Mouse (Mus musculus) urinary bladder, postnatal 14 days (tissue): Measurements from ENCODE around the gene Xpo6.

Experiments used
- DNase-seq: peaks from one replicate; pipeline ENCODE4 v3.0.0; 2021; ENCODE audit warnings: low spot score

Gene Xpo6

DNA sequence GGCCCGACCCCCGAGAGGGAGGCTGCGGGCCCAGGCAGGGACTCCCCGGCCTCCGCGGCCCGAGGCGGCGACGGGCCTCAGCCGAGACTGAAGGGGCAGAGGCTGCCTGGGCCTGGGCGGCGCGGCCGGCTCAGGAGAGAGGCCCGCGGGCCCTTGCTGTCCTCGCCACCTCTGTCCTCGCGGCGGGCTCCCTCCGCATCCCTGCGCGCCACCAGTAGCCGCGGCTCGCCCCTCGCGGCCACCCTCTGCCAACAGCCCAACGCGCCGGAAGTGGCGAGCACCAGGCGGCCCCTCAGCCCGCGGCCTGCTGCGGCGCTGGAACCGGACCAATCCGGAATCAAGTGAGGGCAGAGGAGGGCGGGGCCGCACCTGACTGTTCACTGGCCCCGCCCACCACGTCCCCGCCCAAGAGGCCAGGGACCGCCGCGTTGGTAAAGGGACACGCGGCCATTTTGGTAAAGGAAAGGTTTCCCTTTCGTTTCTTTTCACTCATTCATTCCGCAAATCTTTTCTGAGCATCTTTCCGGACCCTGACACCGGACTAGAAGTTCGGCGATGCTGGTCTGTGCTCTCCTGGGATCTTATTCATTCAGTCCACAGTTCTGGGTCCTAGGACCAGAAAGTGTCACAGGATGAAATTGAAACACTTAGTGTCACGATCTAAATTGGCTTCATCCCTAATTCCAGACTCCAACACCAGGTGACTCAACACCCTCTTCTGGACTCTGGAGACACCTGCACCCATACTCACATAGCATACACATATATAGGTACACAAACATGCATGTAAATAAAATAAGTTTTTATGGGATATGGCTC is at the start of gene Xpo6:
Gene Xpo6, minus strand, starts transcription at position 324 of the 819 bp plus-strand sequence.
- peak; percentile 97 for DNase-seq

GRCm38 (mm10) chr7:126249986-126250385 is 49.7 kb upstream of the Xpo6 start:
- no peak for DNase-seq

DNA sequence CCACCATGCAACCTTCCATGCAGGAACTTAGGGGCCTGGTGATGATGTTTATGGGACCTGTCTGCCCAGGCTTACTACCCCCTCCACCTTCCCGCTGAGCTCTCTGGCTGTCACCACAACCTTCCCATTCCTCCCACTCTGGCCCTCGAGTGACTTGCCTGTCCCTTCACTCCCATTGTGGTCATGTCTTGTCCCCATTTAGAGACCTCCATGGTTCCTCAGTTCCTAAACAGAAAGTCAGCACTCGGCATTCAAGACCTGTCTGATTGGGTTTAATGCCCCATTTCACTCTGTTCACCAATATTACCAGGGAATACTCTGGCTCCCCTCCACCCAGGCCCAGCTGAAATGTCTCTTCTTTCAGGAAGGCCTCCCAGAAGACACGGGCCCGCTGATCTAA is 48.8 kb upstream of the Xpo6 start:
- DNase-seq: no peak

DNA sequence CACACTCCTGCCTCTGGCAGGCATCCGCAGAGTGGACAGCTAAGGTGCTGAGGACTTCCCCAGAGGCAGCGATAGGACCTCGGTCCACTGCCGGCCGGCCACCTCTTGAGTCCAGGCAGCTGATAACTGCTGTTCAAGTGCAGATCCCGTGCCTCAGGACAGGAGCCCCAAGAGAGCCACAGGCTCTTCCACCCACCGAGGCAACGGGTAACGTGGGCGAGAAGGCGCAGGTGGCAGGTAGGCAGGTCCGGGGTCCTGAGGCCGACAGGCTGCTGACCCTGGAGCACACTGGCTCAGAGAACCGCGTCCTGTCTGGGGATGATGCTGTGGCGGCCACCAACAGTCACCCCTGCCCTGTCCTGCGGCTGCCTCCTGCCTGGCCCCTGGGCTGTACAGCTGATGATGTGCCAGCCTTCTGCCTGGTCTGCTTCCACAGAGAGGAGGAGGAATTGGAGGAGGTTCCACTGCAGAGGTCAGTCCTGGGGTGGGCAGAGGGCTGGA is 48.4 kb upstream of the Xpo6 start:
- no peak for DNase-seq

- no peak for DNase-seq
These were observed 47.8 kb upstream of the Xpo6 start for GRCm38 (mm10) chr7:126248088-126248487.

DNA sequence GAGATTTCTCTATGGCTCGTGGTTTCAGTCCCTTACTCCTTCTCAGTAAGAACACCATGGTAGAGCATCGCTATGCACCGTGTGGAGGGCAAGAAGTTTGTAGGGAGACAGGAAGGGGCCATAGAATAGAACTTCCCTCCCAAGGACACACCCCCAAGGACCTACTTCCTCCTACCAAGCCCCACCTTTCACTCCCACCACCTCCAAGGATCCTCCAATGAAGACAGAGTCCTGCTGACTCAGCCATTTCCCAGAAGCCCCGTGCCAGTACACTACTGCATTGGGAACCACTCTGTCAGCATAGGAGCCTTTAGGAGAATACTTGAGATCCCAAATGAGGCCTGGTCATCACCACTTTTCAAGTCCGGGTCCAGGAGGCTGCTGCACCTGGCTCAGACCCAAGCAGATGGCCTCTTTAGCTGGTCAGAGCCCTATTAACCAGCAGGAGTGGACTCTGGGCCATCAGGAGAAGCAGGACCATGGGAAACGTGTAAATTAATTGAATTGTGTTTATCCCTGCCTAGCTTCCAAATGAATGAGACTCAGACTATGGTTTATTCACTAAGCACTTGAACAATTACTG is 44.0 kb upstream of the Xpo6 start:
- DNase-seq: no peak

DNA sequence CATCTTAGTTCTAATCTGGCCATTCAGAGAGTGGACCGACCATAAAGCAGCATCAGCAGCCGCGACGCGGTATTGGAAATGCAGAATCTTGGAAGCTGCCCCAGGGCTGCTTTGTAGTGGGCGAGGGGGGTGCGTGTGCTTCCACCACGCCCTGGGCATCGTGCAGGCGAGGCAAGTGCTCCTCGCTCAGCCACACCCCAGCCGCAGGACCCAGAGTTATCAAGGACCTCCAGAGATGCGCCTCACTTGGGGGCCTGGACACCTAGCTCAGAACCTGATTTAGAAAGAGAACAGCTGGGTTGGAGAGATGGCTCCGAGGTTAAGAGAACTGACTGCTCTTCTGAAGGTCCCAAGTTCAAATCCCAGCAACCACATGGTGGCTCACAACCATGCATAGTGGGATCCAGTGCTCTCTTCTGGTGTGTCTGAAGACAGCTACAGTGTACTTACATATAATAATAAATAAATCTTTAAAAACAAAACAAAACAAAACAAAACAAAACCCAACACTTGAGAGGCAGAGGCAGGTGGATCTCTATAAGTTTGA is 40.6 kb upstream of the Xpo6 start:
- no peak for DNase-seq

DNA sequence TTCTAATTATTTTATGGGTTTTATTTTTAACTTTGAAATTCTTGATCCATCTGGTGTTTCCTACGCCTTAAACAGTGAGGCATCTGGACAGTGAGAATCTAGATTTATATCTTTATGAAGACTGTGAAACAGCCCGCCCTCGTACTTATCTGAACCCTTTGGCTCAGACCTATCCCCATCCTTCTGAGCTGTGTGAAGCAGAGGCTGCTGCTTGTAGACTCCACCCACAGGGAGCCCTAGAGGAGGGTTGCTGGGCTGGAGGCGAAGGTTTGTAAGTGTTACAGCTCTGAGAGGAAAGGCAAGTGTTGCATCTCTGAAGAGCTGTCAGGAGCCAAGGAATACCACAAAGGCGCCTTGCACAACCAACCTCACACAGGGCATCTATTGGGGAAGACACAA is 36.5 kb upstream of the Xpo6 start:
- no peak for DNase-seq

- DNase-seq: no peak
These were observed 35.9 kb upstream of the Xpo6 start for GRCm38 (mm10) chr7:126236083-126236793.

GRCm38 (mm10) chr7:126234611-126235010 is 34.3 kb upstream of the Xpo6 start:
- DNase-seq: no peak

DNA sequence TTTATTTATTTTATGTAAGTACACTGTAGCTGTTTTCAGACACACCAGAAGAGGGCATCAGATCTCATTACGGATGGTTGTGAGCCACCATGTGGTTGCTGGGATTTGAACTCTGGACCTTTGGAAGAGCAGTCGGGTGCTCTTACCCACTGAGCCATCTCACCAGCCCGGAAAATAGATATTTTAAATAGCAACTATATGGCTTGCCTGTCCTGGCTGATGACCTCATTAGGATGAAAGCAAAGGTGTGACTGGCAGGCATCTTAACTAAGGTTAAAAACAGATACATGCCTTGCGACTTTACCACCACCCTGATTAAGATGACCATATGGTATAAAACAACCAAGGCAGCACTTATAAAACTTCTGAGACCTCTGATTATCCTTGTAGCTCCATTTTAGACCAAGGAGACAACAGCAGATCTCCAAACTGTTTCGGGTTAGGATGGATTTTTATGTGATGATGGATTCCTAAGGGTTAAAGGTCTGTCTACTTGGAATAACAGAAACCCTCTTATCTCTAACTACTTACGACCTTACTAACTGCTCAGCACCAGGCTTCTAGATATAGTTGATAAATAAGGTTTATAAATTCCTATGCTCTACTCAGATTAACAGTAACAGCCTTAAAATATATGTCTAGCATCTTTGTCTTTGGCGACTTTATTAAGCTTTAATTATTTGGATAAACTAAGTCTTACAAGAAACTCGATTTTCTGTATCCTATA is 32.2 kb upstream of the Xpo6 start:
- DNase-seq: no peak

GRCm38 (mm10) chr7:126230357-126231148 is 30.3 kb upstream of the Xpo6 start:
- no peak for DNase-seq

DNA sequence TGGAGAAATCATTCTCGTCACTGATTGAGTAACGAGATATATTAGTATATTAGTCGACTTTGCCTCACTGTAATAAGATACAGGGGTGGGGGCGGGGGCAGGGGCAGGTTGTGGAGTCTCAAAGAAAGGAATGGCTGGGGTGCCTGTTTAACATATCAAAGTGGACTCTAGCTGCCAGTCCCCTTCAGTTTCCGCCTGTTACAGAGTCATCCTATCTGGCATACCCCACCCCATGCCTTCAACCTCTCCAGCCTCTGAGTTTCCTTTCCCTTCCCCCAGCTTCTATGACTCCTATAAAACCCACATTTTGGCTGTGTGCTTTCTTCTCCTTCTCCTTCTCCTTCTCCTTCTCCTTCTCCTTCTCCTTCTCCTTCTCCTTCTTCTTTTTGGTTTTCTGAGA is 25.8 kb upstream of the Xpo6 start:
- no peak for DNase-seq

GRCm38 (mm10) chr7:126222753-126223152 is 22.5 kb upstream of the Xpo6 start:
- no peak for DNase-seq

DNA sequence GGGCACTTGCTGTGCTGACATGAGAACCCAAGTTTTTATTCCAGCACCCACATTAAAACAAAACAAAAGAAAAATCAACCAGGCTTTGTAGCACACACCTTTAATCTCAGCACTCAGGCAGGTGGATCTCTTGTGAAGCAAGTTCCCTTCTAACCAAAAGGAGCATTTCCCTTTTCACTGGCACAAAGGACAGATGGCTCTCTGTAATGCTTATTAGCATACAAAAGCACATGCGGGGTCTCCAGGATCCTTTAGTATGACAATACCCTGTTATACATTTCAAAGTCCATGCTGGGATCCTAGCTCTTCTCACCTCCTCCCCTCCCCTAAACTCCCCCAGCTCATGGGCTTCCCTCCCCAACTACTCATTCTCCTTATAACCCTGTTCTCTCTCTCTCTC is 20.3 kb upstream of the Xpo6 start:
- no peak for DNase-seq

DNA sequence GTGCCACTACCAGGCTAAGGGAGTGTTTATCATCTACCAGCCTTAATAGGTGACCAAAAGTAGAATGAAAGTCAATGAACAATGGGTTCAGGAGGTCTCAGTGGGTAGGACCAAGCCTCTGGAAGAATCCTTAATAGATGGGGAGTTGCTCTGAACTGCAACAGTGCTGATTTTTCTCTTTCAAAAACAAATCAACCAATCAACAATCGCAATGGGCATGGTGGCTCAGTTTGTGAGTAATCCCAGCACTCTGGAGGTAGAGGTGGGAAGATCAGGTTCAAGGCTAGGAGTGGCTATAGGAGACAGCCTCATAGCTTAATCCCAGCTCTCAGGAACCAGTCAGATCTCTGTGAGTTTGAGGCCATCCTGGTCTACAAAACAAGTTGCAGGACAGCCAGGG is 18.0 kb upstream of the Xpo6 start:
- no peak for DNase-seq

DNA sequence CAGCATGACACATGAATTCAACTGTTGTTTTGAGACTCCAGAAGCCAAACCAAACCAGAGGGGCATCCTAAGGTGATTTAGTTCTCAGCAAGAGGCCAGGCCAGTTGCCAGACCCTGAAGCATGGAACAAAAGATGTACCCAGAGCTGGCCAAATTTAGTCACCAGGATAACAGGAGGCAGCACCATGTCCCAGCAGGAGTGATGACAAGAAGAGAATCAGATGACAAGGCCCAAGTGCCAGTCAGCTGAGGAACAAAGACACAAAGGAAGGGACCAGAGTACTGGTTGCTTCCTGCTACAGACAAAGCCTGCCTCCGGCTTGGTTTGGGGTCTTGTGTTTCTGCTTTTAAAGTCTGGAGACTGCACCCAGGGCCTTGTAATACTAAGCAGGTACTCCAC is 16.6 kb upstream of the Xpo6 start:
- no peak for DNase-seq

DNA sequence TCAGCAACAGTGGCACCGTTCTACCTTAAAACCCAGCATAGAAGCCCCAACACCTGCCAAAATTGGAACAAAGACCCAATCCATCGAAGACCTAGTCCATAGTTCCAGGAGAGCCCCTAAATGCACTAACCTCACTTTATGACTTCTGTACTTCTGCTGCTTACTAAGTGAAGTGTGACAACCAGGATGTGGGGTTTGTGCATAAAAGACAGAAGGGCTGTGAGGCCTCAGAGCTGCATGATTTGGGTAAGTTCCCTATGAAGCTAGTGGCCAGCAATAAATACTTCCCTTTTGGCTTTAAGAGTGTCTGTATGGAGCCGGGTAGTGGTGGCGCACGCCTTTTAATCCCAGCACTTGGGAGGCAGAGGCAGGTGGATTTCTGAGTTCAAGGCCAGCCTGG is 10.6 kb upstream of the Xpo6 start:
- no peak for DNase-seq

DNA sequence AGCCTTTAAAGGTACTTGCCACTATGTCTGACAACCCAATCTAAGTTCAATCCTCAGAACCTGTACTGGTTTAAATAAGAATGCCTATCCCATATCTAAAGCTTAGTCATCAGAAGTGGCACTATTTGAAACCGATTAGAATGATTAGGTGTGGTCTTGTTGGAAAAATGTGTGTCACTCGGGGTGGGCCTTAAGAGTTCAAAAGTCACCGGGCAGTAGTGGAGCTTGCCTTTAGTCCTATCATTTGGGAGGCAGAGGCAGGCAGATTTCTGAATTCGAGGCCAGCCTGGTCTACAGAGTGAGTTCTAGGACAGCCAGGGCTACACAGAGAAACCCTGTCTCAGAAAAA is 670 bp upstream of the Xpo6 start:
- DNase-seq: no peak

GRCm38 (mm10) chr7:126199691-126200102 is 604 bp downstream of the Xpo6 start:
- peak; percentile 33 for DNase-seq

GRCm38 (mm10) chr7:126198926-126199325 is 1.4 kb downstream of the Xpo6 start:
- DNase-seq: peak; percentile 17
